Mouse (Mus musculus): ENCODE data around the gene Sugct.

DNA sequence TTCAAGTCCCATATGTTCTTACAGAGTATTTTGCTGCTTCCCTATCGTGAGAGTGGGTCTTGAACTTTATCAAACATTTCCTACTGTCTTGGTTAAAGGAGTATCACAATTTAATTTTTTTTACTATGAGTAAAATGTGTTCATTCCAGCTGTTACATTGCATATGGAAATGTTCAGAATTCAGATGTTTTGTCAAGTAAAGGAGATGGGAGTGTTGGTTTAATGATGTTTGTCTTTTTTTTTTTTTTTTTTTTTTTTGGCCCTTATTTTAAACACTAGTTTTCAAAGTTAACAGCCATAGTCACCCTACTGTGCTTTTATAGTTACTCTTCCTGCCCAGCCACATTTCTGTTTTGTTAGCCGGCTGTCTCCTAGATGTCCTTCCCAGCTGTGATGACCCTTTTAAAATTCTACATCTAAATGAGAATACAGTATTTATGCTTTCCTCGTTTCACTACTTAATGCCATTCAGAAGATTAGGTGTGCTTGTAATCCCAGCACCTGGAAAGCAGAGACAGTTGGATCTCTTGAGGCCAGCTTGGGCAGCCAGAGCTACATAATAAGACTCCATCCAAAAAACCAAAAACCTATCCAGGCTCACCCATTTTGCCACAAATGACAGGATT lies 4.8 kb upstream of the Sugct start:
- TF ChIP-seq CTCF (IDR thresholded peaks at IDR 0.05; ENCODE audit: low read depth, low read length) = no peak
- TF ChIP-seq POLR2A (IDR thresholded peaks at IDR 0.05; ENCODE audit: extremely low read depth, insufficient read depth, low read length) = no peak
